Mouse (Mus musculus): ENCODE data around the gene Abhd5. TPM values are rescaled to one million over a fixed set of nuclear protein-coding genes. Genes with fewer than 3 reads are reported as not detected.

Abhd5 gene
- polyA plus RNA-seq, 1 experiment from 2014 or later, result 23.5 TPM

- no peak for ATAC-seq (replicated peaks; ENCODE audit: extremely low read depth, insufficient read depth, low FRiP score)
These were observed 36.5 kb upstream of the Abhd5 start for GRCm38 (mm10) chr9:122314942-122315341.

GRCm38 (mm10) chr9:122315501-122315900 is 35.9 kb upstream of the Abhd5 start:
- H3K4me3 ChIP-seq (ENCODE audit: low read length), result no peak overlapping the region
- ATAC-seq (replicated peaks; ENCODE audit: extremely low read depth, insufficient read depth, low FRiP score), result no peak
- no peaks in the 10 kb centered on the region for H3K27me3 ChIP-seq (ENCODE audit: control insufficient read depth, insufficient read depth, low read length)
- no peaks in the 10 kb centered on the region for H3K4me1 ChIP-seq (ENCODE audit: control insufficient read depth, insufficient read depth, low read length)
- no peak overlapping the region for H3K4me2 ChIP-seq (ENCODE audit: low read depth, low read length)
- no peaks in the 10 kb centered on the region for H3K36me3 ChIP-seq (ENCODE audit: control insufficient read depth, insufficient read depth)
- no peak overlapping the region for H3K27ac ChIP-seq (ENCODE audit: low read length)
- H3K9ac ChIP-seq (ENCODE audit: low read length), result no peak overlapping the region
- H3K9me3 ChIP-seq (replicated peaks; ENCODE audit: control insufficient read depth, low read length), result no peaks in the 10 kb centered on the region
- WGBS, result 79% methylated on average over 11 of the region's 11 CpGs

More at GRCm38 (mm10) chr9:122314942-122315341, 36.5 kb upstream of the Abhd5 start:
- Histone ChIP-seq H3K27ac (ENCODE audit: low read length) (no peak overlapping the region), H3K27me3 (ENCODE audit: control insufficient read depth, insufficient read depth, low read length) (no peaks in the 10 kb centered on the region), H3K4me1 (ENCODE audit: control insufficient read depth, insufficient read depth, low read length) (no peaks in the 10 kb centered on the region), H3K36me3 (ENCODE audit: control insufficient read depth, insufficient read depth) (no peaks in the 10 kb centered on the region), H3K9me3 (replicated peaks; ENCODE audit: control insufficient read depth, low read length) (no peaks in the 10 kb centered on the region), H3K9ac (ENCODE audit: low read length) (no peak overlapping the region), H3K4me3 (ENCODE audit: low read length) (no peak overlapping the region), H3K4me2 (ENCODE audit: low read depth, low read length) (no peak overlapping the region)
- WGBS, result 43% methylated on average over 4 of the region's 4 CpGs

- Histone ChIP-seq H3K27me3 (ENCODE audit: control insufficient read depth, insufficient read depth, low read length) (no peaks in the 10 kb centered on the region), H3K4me3 (ENCODE audit: low read length) (no peak overlapping the region), H3K9me3 (replicated peaks; ENCODE audit: control insufficient read depth, low read length) (no peaks in the 10 kb centered on the region), H3K4me2 (ENCODE audit: low read depth, low read length) (no peak overlapping the region), H3K36me3 (ENCODE audit: control insufficient read depth, insufficient read depth) (no peaks in the 10 kb centered on the region), H3K9ac (ENCODE audit: low read length) (no peak overlapping the region), H3K4me1 (ENCODE audit: control insufficient read depth, insufficient read depth, low read length) (no peaks in the 10 kb centered on the region), H3K27ac (ENCODE audit: low read length) (no peak overlapping the region)
- no peak for ATAC-seq (replicated peaks; ENCODE audit: extremely low read depth, insufficient read depth, low FRiP score)
- 68% methylated on average over 7 of the region's 7 CpGs for WGBS
These were observed 34.8 kb upstream of the Abhd5 start for GRCm38 (mm10) chr9:122316562-122316961.

GRCm38 (mm10) chr9:122320626-122321025 is 30.8 kb upstream of the Abhd5 start:
- Histone ChIP-seq H3K9ac (ENCODE audit: low read length) (no peak overlapping the region), H3K4me2 (ENCODE audit: low read depth, low read length) (no peak overlapping the region), H3K27ac (ENCODE audit: low read length) (no peak overlapping the region), H3K27me3 (ENCODE audit: control insufficient read depth, insufficient read depth, low read length) (no peaks in the 10 kb centered on the region), H3K4me1 (ENCODE audit: control insufficient read depth, insufficient read depth, low read length) (no peaks in the 10 kb centered on the region), H3K9me3 (replicated peaks; ENCODE audit: control insufficient read depth, low read length) (no peaks in the 10 kb centered on the region), H3K4me3 (ENCODE audit: low read length) (no peak overlapping the region), H3K36me3 (ENCODE audit: control insufficient read depth, insufficient read depth) (no peaks in the 10 kb centered on the region)
- ATAC-seq (replicated peaks; ENCODE audit: extremely low read depth, insufficient read depth, low FRiP score), result no peak
- WGBS, result 77% methylated on average over 4 of the region's 4 CpGs

GRCm38 (mm10) chr9:122322356-122322755 is 29.1 kb upstream of the Abhd5 start:
- WGBS, result 71% methylated on average over 3 of the region's 3 CpGs
- no peak overlapping the region for H3K9ac ChIP-seq (ENCODE audit: low read length)

GRCm38 (mm10) chr9:122325996-122326395 is 25.4 kb upstream of the Abhd5 start:
- no peaks in the 10 kb centered on the region for H3K36me3 ChIP-seq (ENCODE audit: control insufficient read depth, insufficient read depth)
- no peaks in the 10 kb centered on the region for H3K4me1 ChIP-seq (ENCODE audit: control insufficient read depth, insufficient read depth, low read length)
- ATAC-seq (replicated peaks; ENCODE audit: extremely low read depth, insufficient read depth, low FRiP score), result no peak
- 85% methylated on average over 1 of the region's 1 CpGs for WGBS
- no peaks in the 10 kb centered on the region for H3K27me3 ChIP-seq (ENCODE audit: control insufficient read depth, insufficient read depth, low read length)
- H3K9ac ChIP-seq (ENCODE audit: low read length), result no peak overlapping the region
- H3K4me2 ChIP-seq (ENCODE audit: low read depth, low read length), result no peak overlapping the region
- no peaks in the 10 kb centered on the region for H3K9me3 ChIP-seq (replicated peaks; ENCODE audit: control insufficient read depth, low read length)
- H3K4me3 ChIP-seq (ENCODE audit: low read length), result no peak overlapping the region
- H3K27ac ChIP-seq (ENCODE audit: low read length), result no peak overlapping the region

More at GRCm38 (mm10) chr9:122322356-122322755, 29.1 kb upstream of the Abhd5 start:
- H3K4me1 ChIP-seq (ENCODE audit: control insufficient read depth, insufficient read depth, low read length), result no peaks in the 10 kb centered on the region
- no peaks in the 10 kb centered on the region for H3K27me3 ChIP-seq (ENCODE audit: control insufficient read depth, insufficient read depth, low read length)
- H3K9me3 ChIP-seq (replicated peaks; ENCODE audit: control insufficient read depth, low read length), result no peaks in the 10 kb centered on the region
- H3K27ac ChIP-seq (ENCODE audit: low read length), result no peak overlapping the region
- no peaks in the 10 kb centered on the region for H3K36me3 ChIP-seq (ENCODE audit: control insufficient read depth, insufficient read depth)
- H3K4me3 ChIP-seq (ENCODE audit: low read length), result no peak overlapping the region
- H3K4me2 ChIP-seq (ENCODE audit: low read depth, low read length), result no peak overlapping the region
- ATAC-seq (replicated peaks; ENCODE audit: extremely low read depth, insufficient read depth, low FRiP score), result no peak

- Histone ChIP-seq H3K4me3 (ENCODE audit: low read length) (no peak overlapping the region), H3K9me3 (replicated peaks; ENCODE audit: control insufficient read depth, low read length) (no peaks in the 10 kb centered on the region), H3K4me1 (ENCODE audit: control insufficient read depth, insufficient read depth, low read length) (no peaks in the 10 kb centered on the region), H3K9ac (ENCODE audit: low read length) (no peak overlapping the region), H3K27ac (ENCODE audit: low read length) (no peak overlapping the region), H3K36me3 (ENCODE audit: control insufficient read depth, insufficient read depth) (no peaks in the 10 kb centered on the region), H3K27me3 (ENCODE audit: control insufficient read depth, insufficient read depth, low read length) (no peaks in the 10 kb centered on the region), H3K4me2 (ENCODE audit: low read depth, low read length) (no peak overlapping the region)
- WGBS, result 63% methylated on average over 3 of the region's 3 CpGs
- no peak for ATAC-seq (replicated peaks; ENCODE audit: extremely low read depth, insufficient read depth, low FRiP score)
These were observed 23.2 kb upstream of the Abhd5 start for GRCm38 (mm10) chr9:122328199-122328598.

- H3K4me1 ChIP-seq (ENCODE audit: control insufficient read depth, insufficient read depth, low read length), result no peaks in the 10 kb centered on the region
- H3K27ac ChIP-seq (ENCODE audit: low read length), result no peak overlapping the region
- 68% methylated on average over 2 of the region's 2 CpGs for WGBS
- H3K36me3 ChIP-seq (ENCODE audit: control insufficient read depth, insufficient read depth), result no peaks in the 10 kb centered on the region
- ATAC-seq (replicated peaks; ENCODE audit: extremely low read depth, insufficient read depth, low FRiP score), result no peak
- no peak overlapping the region for H3K9ac ChIP-seq (ENCODE audit: low read length)
- no peaks in the 10 kb centered on the region for H3K9me3 ChIP-seq (replicated peaks; ENCODE audit: control insufficient read depth, low read length)
- H3K4me2 ChIP-seq (ENCODE audit: low read depth, low read length), result no peak overlapping the region
- H3K27me3 ChIP-seq (ENCODE audit: control insufficient read depth, insufficient read depth, low read length), result no peaks in the 10 kb centered on the region
- no peak overlapping the region for H3K4me3 ChIP-seq (ENCODE audit: low read length)
These were observed 14.7 kb upstream of the Abhd5 start for GRCm38 (mm10) chr9:122336677-122337076.

GRCm38 (mm10) chr9:122337510-122337931 is 13.9 kb upstream of the Abhd5 start:
- no peak for ATAC-seq (replicated peaks; ENCODE audit: extremely low read depth, insufficient read depth, low FRiP score)

More at GRCm38 (mm10) chr9:122337510-122337931, 13.9 kb upstream of the Abhd5 start:
- no peaks in the 10 kb centered on the region for H3K9me3 ChIP-seq (replicated peaks; ENCODE audit: control insufficient read depth, low read length)
- H3K27me3 ChIP-seq (ENCODE audit: control insufficient read depth, insufficient read depth, low read length), result no peaks in the 10 kb centered on the region
- H3K36me3 ChIP-seq (ENCODE audit: control insufficient read depth, insufficient read depth), result no peaks in the 10 kb centered on the region
- no peak overlapping the region for H3K4me2 ChIP-seq (ENCODE audit: low read depth, low read length)
- H3K4me3 ChIP-seq (ENCODE audit: low read length), result no peak overlapping the region
- no peaks in the 10 kb centered on the region for H3K4me1 ChIP-seq (ENCODE audit: control insufficient read depth, insufficient read depth, low read length)
- H3K9ac ChIP-seq (ENCODE audit: low read length), result no peak overlapping the region
- 36% methylated on average over 8 of the region's 8 CpGs for WGBS
- no peak overlapping the region for H3K27ac ChIP-seq (ENCODE audit: low read length)
